Mouse (Mus musculus): ENCODE data around the gene St6galnac5.

DNA sequence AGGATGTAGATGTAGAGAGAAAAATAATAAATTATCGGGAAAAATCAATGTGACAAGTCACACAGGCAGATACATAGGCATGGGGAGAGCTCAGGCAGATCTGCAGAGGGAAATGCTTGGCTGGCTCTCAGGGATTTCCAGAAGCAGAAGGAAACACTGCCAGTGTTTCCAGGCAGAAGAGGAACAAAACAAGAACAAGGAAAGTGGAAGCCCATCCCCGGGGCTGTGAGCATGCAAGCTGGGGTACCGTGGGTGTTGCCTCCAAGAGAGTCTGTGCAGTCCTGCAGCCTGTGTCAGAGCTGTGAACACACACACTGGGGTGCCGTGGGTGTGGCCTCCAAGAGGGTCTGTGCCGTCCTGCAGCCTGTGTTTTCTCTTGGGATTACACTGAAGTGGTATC, 11.6 kb upstream of the St6galnac5 start:
- no peak for TF ChIP-seq POLR2A (IDR thresholded peaks at IDR 0.05; ENCODE audit: insufficient read depth, low read length)
- TF ChIP-seq CTCF (IDR thresholded peaks at IDR 0.05; ENCODE audit: low read depth, low read length) = no peak
- no peak for TF ChIP-seq EP300 (IDR thresholded peaks at IDR 0.05; ENCODE audit: insufficient read depth, low read depth, low read length)

All from ES-Bruce4 (cell line).